Mouse (Mus musculus): ENCODE data around the gene Tada3.

DNA sequence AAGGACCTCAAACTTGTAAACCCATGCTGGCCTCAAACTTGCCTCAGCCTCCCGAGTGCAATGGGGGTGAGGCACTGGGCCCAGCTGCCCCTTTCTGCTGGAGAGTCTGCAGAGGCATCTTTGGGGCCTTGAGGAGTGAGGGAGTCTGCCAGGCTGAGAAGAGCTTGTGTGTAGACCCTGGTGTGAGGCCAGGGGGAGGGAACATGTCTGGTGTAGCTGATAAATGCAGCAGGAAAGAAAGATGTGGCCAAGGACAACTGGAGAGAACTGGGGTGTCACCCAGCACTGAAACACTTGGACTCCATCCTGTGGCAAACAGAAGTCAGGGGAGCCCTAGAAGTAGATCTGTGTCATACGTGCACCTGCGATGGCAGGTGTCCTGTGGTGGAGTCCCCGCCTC is 4.2 kb downstream of the Tada3 start:
- TF ChIP-seq CTCF (IDR thresholded peaks at IDR 0.05; ENCODE audit: borderline replicate concordance, insufficient read depth, low read depth, low read length), result no peak
- TF ChIP-seq POLR2A (IDR thresholded peaks at IDR 0.05; ENCODE audit: borderline replicate concordance, insufficient read depth, low read length), result no peak
